Mouse (Mus musculus): Measurements from ENCODE around the gene Zfp335.

Gene Zfp335

DNA sequence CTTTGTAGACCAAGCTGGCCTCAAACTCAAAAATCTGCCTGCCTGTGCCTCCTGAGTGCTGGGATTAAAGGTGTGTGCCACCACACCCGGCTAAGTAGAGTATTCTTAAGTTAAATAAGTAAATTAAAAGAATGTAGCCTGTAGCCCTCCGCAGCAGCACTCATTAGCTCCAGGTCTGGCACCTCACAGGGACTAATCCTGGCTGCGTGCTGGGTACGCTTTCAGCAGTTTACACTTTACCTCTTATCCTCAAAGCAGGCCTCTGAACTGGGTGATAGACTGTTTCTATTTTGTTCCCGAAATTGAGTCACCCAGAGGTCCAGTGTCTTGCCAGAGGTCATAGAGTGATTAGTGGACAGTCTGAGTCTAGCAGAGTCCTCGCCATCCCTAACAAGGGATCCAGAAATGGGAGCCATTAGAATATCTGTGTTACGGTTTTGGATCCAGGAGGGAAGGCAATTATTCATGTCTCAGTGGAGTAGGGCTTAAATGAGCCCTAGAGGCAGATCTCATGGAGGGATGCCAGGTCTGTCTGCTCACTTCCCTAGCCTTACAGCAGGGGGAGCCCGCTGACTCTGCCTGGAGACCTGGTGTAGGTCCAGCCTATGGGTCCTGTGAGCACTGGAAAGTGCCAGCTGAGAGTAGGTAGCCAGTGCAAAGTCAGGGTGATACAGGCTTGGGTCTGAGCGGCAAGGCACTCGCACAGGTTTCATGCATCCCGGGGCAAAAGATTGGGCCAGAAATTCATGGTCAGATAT is 12.7 kb upstream of the Zfp335 start:
- peak; percentile 80 for DNase-seq (ENCODE audit: low spot score)

DNA sequence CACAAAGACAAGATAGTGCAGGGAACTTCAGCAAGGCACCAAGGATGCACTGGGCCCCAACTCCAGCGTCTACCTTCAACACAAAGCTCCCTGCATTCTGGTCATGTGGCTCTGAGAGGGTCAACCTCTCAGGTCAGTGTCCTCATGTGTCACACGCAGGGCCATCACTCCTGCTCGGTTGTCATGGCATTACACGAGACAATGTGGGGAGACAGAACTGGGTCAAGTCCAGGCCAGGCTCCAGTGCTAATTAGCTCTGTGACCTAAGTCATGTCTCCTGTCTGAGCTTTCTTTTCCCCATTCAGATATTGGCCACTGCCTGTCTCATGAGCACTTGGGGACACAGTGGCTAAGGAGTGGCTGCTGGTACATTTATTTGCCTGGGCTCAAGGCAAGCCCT is 11.7 kb upstream of the Zfp335 start:
- no peak for DNase-seq (ENCODE audit: low spot score)

DNA sequence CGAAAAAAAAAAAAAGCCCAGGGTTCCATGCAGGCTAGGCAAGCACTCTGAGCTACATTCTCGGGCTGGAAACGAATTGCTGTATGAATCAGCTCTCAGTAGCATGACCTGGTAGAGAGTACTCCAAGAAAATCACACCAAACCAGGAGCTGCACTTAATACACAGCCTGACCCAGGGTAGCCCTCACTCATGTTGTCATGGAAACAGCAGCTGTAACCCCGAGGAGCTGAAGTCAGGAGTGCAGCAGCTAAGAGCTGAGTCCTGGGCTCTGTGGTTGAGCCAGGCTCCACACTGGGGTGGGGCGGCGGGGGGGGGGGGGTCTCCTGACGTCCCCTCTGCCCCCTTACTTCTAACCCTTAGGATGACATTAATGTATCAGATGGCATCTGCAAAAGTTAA is 10.4 kb upstream of the Zfp335 start:
- DNase-seq (ENCODE audit: low spot score): no peak

GRCm38 (mm10) chr2:164918325-164918724 is 6.8 kb upstream of the Zfp335 start:
- no peak for DNase-seq (ENCODE audit: low spot score)

DNA sequence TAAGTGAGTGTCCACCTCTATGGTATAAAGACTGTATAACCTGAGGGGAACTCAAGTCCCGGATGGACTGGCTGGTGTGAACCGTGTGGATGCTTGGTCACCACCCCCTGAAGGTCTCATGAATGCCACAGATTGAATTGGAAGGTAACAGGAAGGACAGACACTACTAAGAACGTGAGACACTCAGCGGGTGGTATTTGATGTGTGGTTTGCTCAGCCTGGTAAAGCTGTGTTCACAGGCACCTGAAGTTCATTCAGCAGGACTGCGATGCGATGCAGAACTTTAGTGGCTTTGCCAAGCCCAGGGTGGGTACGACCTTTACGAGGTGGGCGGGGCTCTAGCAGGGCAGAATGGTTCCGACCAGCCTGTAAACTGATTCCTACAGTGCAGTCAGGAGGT is 5.8 kb upstream of the Zfp335 start:
- no peak for DNase-seq (ENCODE audit: low spot score)

DNA sequence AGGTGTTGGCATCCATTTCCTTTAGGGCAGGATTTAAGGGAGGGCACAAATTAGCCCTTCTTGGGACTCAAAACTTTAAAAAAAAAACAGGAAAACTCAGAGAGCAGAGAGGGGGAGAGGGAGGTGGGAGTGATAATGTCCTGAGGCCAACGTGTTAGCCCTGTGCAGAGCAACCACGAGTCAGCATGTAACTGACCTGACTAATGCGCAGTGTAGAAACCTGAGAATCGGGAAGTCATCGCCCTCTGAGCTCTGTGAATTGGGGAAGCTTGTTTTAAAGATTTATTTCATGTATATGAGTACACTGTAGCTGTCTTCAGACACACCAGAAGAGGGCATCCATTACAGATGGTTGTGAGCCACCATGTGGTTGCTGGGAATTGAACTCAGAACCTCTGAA is 5.3 kb upstream of the Zfp335 start:
- DNase-seq (ENCODE audit: low spot score): no peak

- no peak for DNase-seq (ENCODE audit: low spot score)
These were observed 1.9 kb upstream of the Zfp335 start for GRCm38 (mm10) chr2:164913428-164913786.

GRCm38 (mm10) chr2:164912749-164913427 is 1.3 kb upstream of the Zfp335 start:
- no peak for DNase-seq (ENCODE audit: low spot score)

DNA sequence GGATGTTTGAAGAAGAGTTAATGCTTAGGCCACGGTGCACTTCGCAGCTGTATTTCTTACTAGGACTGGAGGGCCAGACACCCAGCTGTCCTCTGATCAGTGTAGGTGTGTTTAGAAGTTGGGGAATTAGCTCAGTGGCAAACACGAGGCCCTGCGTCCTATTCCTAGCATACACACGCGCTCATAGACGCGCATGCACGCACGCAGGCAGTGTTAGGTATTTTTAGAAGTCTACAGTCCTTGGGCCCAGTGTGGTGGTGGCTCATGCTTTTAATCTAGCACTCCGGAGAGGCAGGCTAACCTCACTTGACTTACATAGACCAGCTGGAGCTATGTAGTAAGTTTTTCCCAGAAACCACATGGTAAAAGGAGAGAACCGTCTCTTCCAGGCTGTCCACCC is 594 bp upstream of the Zfp335 start:
- peak; percentile 21 for DNase-seq (ENCODE audit: low spot score)

DNA sequence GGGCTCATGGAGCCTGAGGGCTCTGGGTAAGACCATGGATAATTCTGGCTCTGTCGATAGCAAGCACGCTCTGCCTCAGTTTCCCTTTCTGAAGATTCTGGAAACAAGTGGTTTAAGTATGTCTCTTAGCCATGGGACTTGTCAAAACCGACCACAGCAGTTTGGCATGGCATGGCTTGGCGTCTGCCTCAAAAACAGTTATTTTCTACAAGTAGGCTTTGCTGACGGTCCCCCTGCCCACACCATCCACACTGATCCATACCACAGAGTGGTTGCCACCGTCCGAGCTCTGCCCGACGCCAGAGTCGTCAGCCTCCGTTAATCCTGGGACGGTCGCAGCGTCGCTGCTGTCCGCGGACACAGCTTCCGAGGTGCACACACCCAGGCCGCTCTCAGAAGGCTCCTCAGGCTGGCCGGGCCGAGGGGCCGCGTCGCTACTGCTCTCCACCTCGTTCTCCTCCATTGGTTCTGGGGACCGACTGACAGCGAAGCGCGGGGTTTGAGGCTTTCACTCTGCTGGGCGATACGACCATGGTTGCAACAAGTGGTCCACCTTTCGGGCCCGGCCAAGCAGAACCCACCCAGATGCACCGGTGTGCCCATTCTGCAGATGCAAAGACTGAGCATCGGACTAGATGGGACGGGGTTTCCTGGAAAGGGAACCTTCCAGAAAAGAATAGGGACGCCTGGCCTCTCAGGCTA is 1.0 kb downstream of the Zfp335 start:
- no peak for DNase-seq (ENCODE audit: low spot score)

- peak; percentile 27 for DNase-seq (ENCODE audit: low spot score)
These were observed 2.0 kb downstream of the Zfp335 start for GRCm38 (mm10) chr2:164909542-164909941.

GRCm38 (mm10) chr2:164909100-164909499 is 2.5 kb downstream of the Zfp335 start:
- no peak for DNase-seq (ENCODE audit: low spot score)

- DNase-seq (ENCODE audit: low spot score): no peak
These were observed 3.5 kb downstream of the Zfp335 start for GRCm38 (mm10) chr2:164908011-164908410.

DNA sequence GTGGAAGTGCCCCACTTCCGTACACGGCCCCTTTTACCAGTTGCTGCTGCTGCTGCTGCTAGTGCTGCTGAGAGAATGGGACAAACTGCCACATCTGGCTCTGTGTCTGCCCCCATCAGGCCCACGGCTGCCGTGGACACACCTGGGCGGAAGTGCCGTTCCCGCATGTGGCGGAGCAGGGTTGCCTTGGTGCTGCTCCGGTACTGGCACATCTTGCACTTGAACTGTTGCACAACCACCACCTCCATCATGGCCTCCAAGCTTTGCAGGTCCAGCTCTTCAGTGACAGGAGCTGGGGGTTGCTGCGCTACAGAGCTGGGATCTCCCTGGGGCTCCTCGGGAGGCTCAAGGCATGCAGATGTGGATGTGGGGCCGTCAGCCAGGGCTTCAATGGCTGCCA is 4.0 kb downstream of the Zfp335 start:
- no peak for DNase-seq (ENCODE audit: low spot score)

GRCm38 (mm10) chr2:164906071-164906470 is 5.5 kb downstream of the Zfp335 start:
- DNase-seq (ENCODE audit: low spot score): no peak

DNA sequence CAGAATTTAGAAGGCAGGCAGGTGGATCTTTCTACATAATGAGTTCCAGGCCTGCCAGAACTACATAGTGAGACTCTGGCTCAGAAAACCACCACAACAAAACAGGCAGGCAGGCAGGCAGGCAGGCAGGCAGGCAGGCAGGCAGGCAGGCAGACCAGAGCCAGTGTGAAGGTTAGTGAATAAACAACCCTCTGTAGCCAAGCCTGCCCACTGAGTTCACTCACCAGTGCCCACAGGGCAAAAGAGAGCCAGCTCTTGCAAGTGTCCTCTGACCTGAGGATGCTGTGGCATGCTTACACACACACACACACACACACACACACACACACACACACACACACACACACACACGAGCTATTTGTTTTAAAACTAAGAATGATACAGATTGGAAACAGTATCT is 8.1 kb downstream of the Zfp335 start:
- DNase-seq (ENCODE audit: low spot score): no peak

DNA sequence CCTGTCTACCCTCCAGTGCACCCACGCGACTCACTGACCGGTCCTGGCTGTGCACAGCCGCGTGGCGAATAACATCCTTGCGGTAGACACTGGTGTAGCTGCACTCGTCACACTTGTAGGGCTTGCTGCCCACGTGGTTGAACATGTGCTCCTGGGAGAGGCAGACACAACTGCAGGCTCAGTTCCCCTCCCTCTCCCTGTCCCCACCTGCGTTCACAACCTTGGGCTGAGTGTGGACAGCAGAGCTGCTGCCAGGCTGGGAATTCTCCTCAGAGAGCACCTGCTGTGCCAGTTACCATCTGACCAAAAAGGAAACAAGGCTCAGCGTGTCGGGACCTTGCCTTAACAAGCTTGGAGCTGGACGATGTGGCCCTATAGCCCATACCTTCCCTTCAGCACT is 10.2 kb downstream of the Zfp335 start:
- no peak for DNase-seq (ENCODE audit: low spot score)

GRCm38 (mm10) chr2:164899723-164900459 is 11.7 kb downstream of the Zfp335 start:
- no peak for DNase-seq (ENCODE audit: low spot score)

DNA sequence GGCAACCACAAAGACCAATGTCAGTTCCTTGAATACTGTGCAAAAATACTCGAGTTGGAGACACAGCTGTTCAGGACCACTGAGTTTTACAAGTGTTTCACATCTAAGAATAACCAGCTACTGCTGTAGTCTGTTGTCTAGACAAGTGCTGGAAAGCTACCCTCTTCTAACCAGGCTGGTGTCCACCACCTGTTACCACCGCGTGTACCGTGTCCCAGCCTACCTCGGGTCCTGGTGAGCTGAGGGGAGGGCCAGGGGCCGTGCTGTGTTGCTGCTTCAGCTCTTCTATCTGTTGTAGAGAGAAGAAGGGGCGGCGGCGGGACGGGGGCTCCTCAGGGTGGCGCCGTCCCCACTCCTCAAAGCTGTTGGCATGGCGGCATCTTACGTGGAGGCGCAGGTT is 12.5 kb downstream of the Zfp335 start:
- DNase-seq (ENCODE audit: low spot score): no peak

DNA sequence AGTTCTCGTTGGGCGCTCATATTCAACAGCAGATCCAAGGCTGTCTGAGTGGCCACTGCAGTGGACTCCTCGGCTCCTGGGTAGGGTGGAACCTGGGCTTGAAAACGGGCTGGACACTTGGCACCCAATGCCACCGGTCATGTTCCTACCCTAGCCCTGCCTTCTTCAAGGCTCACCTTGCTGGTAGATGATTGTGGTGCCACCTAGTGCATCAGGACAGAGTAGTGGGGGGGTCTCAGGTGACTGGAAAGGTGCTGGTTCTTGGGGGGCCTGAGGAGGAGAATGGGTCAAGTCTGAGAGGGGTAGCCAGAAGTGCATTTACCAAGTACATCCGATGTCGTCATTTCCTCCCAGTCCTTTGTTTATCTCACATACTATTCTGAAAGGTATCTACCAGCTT is 13.5 kb downstream of the Zfp335 start:
- no peak for DNase-seq (ENCODE audit: low spot score)

DNA sequence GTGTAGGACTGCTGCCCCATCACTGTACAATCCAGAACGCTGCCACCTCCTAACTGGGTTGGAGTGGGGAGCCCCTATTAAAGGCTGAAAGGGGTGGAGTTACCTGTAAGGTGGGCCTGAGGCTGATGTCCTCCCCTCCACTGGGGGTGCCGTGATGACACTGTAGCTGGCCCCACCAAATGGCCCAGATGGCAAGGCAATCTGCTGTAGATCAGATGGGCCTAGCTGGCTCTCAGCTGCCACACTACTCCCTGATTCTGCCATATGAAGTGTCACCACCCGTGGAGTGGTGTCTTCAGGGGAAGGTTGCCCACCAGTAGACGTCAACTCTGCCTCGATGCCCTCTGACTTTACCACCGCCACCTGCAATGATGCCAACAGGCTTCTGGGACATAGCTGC is 15.7 kb downstream of the Zfp335 start:
- no peak for DNase-seq (ENCODE audit: low spot score)

DNA sequence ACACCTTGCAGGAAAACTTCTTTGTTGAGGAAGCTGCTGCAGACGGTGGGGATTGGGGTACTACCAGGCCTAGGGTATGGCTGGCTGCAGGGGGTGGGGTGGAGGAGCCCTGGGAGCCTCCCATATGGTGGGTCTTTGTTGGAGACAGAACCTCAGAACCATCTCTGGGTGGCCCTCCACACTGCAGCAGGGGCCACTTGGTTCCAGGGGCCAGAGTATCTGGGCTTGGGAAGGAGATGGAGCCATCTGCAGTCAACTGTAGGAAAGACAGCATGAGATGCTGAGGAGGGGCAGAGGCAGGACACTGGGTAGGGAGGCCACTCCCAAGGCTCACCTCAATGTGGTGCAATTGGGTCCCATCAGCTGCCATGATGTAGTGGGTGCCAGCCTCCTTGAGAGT is 16.9 kb downstream of the Zfp335 start:
- no peak for DNase-seq (ENCODE audit: low spot score)

DNA sequence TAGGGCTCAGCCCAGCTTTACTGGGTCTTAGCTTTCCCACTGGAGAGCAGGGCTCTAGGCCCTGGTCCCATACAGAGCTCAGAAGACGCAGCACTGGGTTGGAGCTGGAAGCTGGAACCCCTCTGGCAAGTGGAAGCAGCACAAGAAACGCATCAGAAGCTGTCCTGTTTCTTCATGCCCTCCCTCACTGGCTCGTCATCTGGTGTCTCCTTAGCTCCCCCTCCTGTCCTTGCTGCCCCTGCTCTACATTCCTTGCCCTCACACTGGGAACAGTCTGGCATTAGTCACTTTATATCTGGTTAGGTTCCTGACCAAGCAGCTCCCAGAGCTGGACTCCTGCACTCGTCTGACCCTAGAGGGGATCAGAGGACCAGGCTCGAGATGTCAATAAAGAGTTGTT is 17.5 kb downstream of the Zfp335 start:
- no peak for DNase-seq (ENCODE audit: low spot score)

Measured in urinary bladder, postnatal 25 days (tissue).